Comparison of ENCODE assay signal across 8 mouse cellular contexts in genomic region chr9:44042836-44043707, GRCm38 (mm10). TPM values are rescaled to one million over a fixed set of nuclear protein-coding genes. Genes with fewer than 3 reads are reported as not detected.
DNase-seq lines count a peak whose midpoint lies in the region; ATAC-seq lines count a peak whose summit lies in the region.

Thy1 (plus strand) TSS chr9:44043384.

- intact Hi-C loops in heart, postnatal 36 days (cut with DNase I), result no loop called here

- ATAC-seq in cerebellum, adult (ENCODE audit: insufficient number of reproducible peaks, low FRiP score, low TSS enrichment), result peak; percentile 71; the same call in 1 of the 2 replicates

- DNase-seq in cerebellum, adult 9-11 months, result no peak
- peak; percentile 95 for DNase-seq in cerebellum, adult 11-12 months
- DNase-seq in forelimb bud, embryonic 11.5 days (ENCODE audit: low read depth, low spot score), result peak; percentile 27
- peak; percentile 32 to 42 for DNase-seq in heart, postnatal 36 days
- peak; percentile 100 for DNase-seq in layer of hippocampus, adult 9-11 months
- DNase-seq in lung, postnatal 14 days, result peak; percentile 29
- peak; percentile 67 to 71 for DNase-seq in right cerebral cortex, postnatal 36 days (ENCODE audit: low spot score in 2 of 2)

RNA-seq across cellular contexts. Expression of gene Thy1, which starts in this region (rescaled TPM):
- total RNA-seq in heart, postnatal 36 days (2021), result 10 to 100 TPM; 13.3 to 15.3 TPM
